Mouse (Mus musculus): ENCODE data around the gene Alkbh1.

Alkbh1 gene

GRCm38 (mm10) chr12:87387171-87388121 is 56.4 kb downstream of the Alkbh1 start:
- DNase-seq (ENCODE audit: low read depth, low spot score) = no peak

DNA sequence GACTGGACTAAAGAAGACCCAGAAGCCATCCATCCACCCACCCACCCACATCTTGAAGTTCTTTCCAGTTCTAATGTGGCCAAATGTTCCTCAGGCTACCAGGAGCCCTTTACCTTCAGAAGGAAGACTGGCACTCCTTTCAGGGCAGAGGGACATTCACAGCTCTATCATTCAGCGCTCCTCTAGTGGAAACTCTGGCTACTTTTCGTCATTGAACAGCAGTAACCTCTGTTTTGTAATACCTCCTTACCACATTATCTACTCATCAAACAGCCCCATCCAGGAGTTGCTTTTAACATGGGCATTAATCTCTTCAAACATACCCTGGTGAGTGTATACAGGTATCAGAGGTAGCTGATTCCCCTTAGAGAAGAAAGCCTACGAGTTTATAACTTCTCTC is 58.8 kb downstream of the Alkbh1 start:
- no peak for DNase-seq (ENCODE audit: low read depth, low spot score)

DNA sequence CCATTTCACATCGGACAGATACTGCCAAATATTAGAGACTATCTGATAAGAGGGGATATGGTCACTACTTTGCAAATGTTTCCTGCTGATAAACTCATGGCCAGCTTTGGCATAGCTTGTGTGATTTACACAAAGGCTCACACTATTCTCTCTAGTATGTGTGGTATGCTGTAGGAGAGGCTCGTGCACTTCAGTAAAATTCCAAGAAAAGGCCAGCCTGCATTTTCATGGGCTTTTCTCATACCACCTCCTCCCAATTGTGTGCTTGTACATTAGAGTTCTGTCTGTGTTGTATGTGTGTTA is 62.5 kb downstream of the Alkbh1 start:
- DNase-seq (ENCODE audit: low read depth, low spot score) = no peak

DNA sequence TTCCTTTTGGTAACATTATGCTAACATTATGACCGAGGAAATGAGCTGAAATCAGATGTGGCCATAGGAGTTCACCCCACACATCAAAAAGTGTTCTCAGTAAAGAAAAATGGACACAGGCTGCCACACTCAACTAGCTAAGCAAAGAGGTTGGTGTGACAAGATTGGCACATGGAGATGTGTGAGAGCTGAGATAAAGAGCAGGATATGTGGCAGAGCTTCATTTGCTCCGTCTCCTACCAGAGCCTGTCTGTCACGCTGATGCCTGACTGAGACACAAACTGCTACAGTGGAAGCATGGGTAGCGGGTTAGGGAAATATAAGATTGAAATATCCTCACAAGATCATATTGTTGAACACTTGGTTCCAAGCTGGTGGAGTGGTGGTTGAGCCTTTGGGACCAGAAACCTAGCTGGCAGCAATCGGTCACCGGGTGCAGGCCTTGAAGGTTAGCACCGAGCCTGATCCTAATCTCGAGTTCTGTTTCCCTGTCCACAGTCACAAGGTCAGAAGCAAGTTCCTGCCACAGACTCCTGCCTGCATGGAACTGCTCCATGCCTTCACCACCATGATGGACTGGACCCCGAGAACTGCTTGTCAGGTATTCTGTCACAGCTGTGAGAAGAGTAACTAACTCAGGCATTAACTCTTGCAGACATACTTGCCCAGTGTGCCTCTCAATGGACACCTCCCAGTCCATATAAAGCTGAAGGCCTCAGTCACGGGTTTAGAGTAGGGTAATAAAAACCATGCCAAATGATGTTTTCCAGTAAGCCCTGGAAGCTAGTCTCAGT is 63.0 kb downstream of the Alkbh1 start:
- no peak for DNase-seq (ENCODE audit: low read depth, low spot score)

DNA sequence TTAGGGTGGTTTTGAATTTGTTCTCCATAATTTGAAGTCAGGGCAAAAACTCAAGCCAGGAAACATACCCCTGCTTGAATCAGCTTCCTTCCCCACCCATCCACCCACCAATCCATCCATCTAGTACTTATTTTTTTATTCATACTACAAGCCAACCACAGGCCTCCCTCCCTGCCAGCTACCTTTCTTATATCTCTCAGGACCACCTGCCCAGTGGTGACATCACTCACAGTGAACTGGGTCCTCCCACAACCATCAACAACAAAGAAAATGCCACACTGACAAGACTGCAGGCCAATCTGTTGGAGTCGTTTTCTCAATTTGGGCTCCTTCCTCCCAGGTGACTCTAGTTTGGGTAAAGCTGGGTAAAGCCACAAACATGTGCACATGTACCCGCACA is 64.3 kb downstream of the Alkbh1 start:
- no peak for DNase-seq (ENCODE audit: low read depth, low spot score)
